Mouse (Mus musculus): ENCODE results near the gene Syne1.

GRCm38 (mm10) chr10:5190756-5191155, 360.5 kb downstream of the Syne1 start:
- no peak for TF ChIP-seq POLR2A (IDR thresholded peaks at IDR 0.05; ENCODE audit: insufficient read length, low read depth)
- TF ChIP-seq TCF12 (IDR thresholded peaks at IDR 0.05; ENCODE audit: insufficient read depth, poor library complexity, severe bottlenecking): no peak

Measured in myocyte (in vitro differentiated cells).